Mouse (Mus musculus): Measurements from ENCODE around the gene Arhgap18. TPM values are rescaled to one million over a fixed set of nuclear protein-coding genes. Genes with fewer than 3 reads are reported as not detected.

Gene Arhgap18
- total RNA-seq, 2 experiments from 2014 or later = 18.2 to 22.6 TPM

GRCm38 (mm10) chr10:26958513-26958912 is 205.3 kb downstream of the Arhgap18 start:
- no peak for DNase-seq (ENCODE audit: low spot score)
- intact Hi-C loops (cut with DNase I) = no loop called here

Data from heart, postnatal 25 days (tissue).